Mouse (Mus musculus): ENCODE results near the gene Rin1. TPM values are rescaled to one million over a fixed set of nuclear protein-coding genes. Genes with fewer than 3 reads are reported as not detected.

Rin1 gene
- polyA plus RNA-seq, 1 experiment from 2014 or later = 4.5 TPM

DNA sequence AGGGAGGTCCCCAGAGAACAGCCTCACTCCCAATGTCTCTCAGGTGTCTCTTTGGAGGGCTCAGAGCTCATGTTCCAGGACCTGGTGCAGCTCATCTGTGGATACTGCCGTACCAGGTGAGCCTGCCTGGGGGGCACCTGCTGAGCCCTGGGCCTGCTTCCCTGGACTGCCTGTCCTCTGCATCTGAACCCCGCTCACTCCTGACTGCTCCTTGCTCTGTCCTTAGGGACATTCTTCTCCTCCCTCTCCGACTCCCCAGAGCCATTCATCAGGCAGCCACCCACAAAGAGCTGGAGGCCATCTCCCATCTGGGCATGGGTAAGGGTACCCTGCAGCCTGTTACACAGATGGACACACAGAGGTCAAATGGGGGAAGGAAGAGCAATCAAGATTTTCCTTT lies 1.2 kb downstream of the Rin1 start:
- Histone ChIP-seq H3K36me3 (ENCODE audit: control insufficient read depth, insufficient read depth, low read length) (0 out of 2 replicates have a peak, but pooled peaks cover 3% of the 10 kb centered on the region), H3K4me2 (ENCODE audit: low read depth, low read length) (peak overlapping the region; percentile 58), H3K9ac (ENCODE audit: low read length) (peak overlapping the region; percentile 64), H3K27me3 (ENCODE audit: control insufficient read depth, insufficient read depth, low read length) (peaks cover 10% of the 10 kb centered on the region), H3K4me1 (ENCODE audit: control insufficient read depth, insufficient read depth, low read length) (peaks cover 22% of the 10 kb centered on the region), H3K4me3 (replicated peaks; ENCODE audit: low read length) (peak overlapping the region; percentile 45), H3K9me3 (replicated peaks; ENCODE audit: control insufficient read depth, low read length) (no peaks in the 10 kb centered on the region), H3K27ac (ENCODE audit: low read length) (no peak overlapping the region)
- 62% methylated on average over 3 of the region's 3 CpGs for WGBS
- ATAC-seq (ENCODE audit: insufficient read depth, low FRiP score) = no peak

DNA sequence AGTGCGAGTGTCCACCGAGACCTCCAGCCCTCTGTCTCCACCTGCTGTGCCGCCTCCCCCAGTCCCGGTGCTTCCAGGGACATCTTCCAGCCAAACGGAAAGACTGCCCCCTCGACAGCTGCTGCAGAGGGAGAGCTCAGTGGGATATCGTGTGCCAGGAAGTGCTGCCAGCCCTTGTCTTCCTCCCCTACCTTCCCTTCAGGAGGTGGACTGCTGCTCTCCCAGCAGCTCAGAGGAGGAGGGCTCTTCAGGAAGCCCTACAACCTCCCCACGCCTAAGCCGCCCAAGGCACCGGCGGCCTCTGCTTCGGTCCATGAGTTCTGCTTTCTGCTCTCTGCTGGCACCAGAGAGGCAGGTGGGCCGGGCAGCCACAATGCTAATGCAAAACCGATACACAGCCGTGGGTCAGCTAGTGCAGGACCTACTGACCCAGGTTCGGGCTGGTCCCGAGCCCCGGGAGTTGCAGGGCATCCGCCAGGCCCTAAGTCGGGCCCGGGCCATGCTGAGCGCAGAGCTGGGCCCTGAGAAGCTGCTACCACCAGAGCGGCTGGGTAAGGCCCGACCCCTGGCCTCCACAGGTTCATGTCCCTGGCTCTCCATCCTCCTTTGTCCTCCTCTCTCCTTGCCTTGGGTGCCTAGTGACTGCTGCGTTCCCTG lies 2.0 kb downstream of the Rin1 start:
- Histone ChIP-seq H3K27me3 (ENCODE audit: control insufficient read depth, insufficient read depth, low read length) (peaks cover 10% of the 10 kb centered on the region), H3K9ac (ENCODE audit: low read length) (peak overlapping the region; percentile 46), H3K36me3 (ENCODE audit: control insufficient read depth, insufficient read depth, low read length) (0 out of 2 replicates have a peak, but pooled peaks cover 3% of the 10 kb centered on the region), H3K27ac (ENCODE audit: low read length) (no peak overlapping the region), H3K4me3 (replicated peaks; ENCODE audit: low read length) (no peak overlapping the region), H3K4me2 (ENCODE audit: low read depth, low read length) (no peak overlapping the region), H3K4me1 (ENCODE audit: control insufficient read depth, insufficient read depth, low read length) (peaks cover 24% of the 10 kb centered on the region), H3K9me3 (replicated peaks; ENCODE audit: control insufficient read depth, low read length) (no peaks in the 10 kb centered on the region)
- WGBS = 47% methylated on average over 25 of the region's 25 CpGs
- ATAC-seq (ENCODE audit: insufficient read depth, low FRiP score) = no peak

DNA sequence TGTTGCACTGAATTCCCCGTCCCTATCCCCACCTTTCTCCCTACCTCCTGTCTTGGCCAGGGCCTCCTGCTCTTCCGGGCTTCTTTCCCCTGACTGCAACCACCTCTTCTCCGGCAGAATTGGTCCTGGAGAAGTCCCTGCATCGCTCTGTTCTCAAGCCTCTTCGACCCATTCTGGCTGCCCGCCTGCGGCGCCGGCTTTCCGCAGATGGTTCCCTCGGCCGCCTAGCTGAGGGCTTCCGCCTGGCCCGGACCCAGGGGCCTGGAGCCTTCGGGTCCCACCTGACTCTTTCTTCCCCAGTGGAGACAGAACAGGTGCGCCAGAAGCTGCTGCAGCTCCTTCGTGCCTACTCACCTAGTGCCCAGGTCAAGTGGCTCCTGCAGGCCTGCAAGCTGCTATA lies 2.6 kb downstream of the Rin1 start:
- no peaks in the 10 kb centered on the region for H3K9me3 ChIP-seq (replicated peaks; ENCODE audit: control insufficient read depth, low read length)
- H3K27ac ChIP-seq (ENCODE audit: low read length) = no peak overlapping the region
- H3K36me3 ChIP-seq (ENCODE audit: control insufficient read depth, insufficient read depth, low read length) = no peaks in the 10 kb centered on the region
- no peak overlapping the region for H3K4me3 ChIP-seq (replicated peaks; ENCODE audit: low read length)
- H3K9ac ChIP-seq (ENCODE audit: low read length) = no peak overlapping the region
- H3K27me3 ChIP-seq (ENCODE audit: control insufficient read depth, insufficient read depth, low read length) = peaks cover 10% of the 10 kb centered on the region
- no peak overlapping the region for H3K4me2 ChIP-seq (ENCODE audit: low read depth, low read length)
- WGBS = 64% methylated on average over 17 of the region's 17 CpGs
- peaks cover 27% of the 10 kb centered on the region for H3K4me1 ChIP-seq (ENCODE audit: control insufficient read depth, insufficient read depth, low read length)
- ATAC-seq (ENCODE audit: insufficient read depth, low FRiP score) = no peak

DNA sequence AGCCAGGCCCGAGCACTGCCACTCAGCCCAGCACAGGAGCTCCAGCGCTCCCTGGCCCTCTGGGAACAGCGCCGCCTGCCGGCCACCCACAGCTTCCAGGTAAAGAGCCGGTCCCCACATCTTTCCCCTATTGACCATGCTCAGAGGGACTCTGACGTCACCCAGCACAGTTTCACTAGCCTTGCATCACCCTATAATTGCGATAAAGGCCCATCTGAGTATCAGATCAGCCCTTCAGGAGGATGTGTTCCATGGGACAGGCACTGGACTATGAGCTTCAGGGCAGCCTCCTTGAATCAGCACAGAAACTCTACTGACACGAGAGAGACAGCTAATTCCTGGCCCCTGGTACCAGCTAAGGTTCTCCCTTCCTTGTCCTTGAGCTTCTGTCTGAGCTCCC lies 3.6 kb downstream of the Rin1 start:
- H3K9me3 ChIP-seq (replicated peaks; ENCODE audit: control insufficient read depth, low read length) = no peaks in the 10 kb centered on the region
- peaks cover 37% of the 10 kb centered on the region for H3K4me1 ChIP-seq (ENCODE audit: control insufficient read depth, insufficient read depth, low read length)
- H3K36me3 ChIP-seq (ENCODE audit: control insufficient read depth, insufficient read depth, low read length) = no peaks in the 10 kb centered on the region
- 20% methylated on average over 9 of the region's 9 CpGs for WGBS
- H3K9ac ChIP-seq (ENCODE audit: low read length) = no peak overlapping the region
- H3K27ac ChIP-seq (ENCODE audit: low read length) = no peak overlapping the region
- peaks cover 10% of the 10 kb centered on the region for H3K27me3 ChIP-seq (ENCODE audit: control insufficient read depth, insufficient read depth, low read length)
- H3K4me2 ChIP-seq (ENCODE audit: low read depth, low read length) = no peak overlapping the region
- H3K4me3 ChIP-seq (replicated peaks; ENCODE audit: low read length) = no peak overlapping the region
- ATAC-seq (ENCODE audit: insufficient read depth, low FRiP score) = no peak

DNA sequence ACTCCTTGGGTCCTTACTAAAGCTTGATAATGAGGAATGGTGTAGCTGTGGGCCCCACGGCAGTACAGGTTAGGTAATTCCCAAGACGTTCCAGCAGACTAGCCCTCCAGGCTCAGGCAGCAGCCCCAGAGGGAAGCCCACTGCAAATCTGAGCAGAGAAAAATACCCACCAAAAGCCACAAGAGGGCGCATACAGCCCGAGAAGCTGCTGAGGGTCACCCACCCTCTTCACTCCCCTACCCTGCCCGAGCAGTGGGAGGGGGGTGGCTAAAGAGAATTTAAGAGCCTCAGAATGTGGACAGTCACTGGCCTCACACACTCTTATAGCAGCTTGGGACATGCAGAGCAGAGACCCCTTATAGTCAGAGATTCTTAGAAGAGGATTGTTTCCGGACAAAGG lies 6.0 kb downstream of the Rin1 start:
- Histone ChIP-seq H3K4me1 (ENCODE audit: control insufficient read depth, insufficient read depth, low read length) (peaks cover 40% of the 10 kb centered on the region), H3K9ac (ENCODE audit: low read length) (peak overlapping the region; percentile 20; the same call in 1 of the 2 replicates), H3K36me3 (ENCODE audit: control insufficient read depth, insufficient read depth, low read length) (no peaks in the 10 kb centered on the region), H3K4me2 (ENCODE audit: low read depth, low read length) (no peak overlapping the region), H3K27me3 (ENCODE audit: control insufficient read depth, insufficient read depth, low read length) (peaks cover 9% of the 10 kb centered on the region), H3K9me3 (replicated peaks; ENCODE audit: control insufficient read depth, low read length) (no peaks in the 10 kb centered on the region), H3K27ac (ENCODE audit: low read length) (no peak overlapping the region; the same call in 1 of the 2 replicates), H3K4me3 (replicated peaks; ENCODE audit: low read length) (no peak overlapping the region)
- WGBS = 15% methylated on average over 6 of the region's 6 CpGs
- no peak for ATAC-seq (ENCODE audit: insufficient read depth, low FRiP score)

DNA sequence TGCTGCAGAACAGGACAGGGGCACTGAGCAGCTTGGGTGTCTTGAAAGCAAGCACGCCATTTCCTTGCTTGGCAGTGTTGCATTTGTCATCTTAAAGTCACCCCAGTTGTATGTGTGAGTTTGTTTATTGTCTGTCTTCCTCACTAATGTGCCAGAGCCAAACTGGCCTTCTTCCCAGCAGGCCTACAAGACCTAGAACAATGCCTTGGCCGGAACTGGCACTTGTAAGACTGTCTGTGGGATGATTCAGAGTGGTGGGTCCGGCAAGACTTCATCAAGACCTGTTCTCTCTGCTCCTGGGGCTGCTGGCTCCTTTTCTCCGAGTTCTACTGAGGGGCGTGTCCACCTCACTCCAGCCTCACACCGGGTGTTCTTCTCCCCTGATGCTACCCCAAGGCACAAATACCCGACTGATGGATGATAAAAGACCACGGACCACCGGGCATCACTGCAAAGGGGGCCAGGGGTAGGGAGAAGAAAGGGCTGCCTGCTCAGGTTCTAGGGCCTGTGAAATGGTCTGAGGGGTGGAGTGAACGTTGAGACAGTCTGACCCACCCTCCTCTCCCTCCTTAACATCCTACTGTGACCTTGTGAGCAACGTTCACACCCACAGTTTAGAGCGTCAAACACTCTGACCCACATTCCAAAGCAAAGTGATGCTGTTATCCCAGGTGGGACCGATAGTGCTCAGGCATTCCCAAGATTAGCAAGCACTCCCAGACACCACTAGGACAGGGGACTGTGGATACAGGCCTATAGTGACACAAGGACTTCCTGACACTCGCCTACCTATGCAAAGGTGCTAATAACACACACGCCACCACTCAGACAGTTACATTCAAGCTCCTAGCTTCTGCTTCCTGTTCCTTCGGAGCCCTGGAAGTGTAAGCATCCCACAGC lies 7.8 kb downstream of the Rin1 start:
- Histone ChIP-seq H3K4me3 (replicated peaks; ENCODE audit: low read length) (no peak overlapping the region), H3K9ac (ENCODE audit: low read length) (peak overlapping the region; percentile 32), H3K9me3 (replicated peaks; ENCODE audit: control insufficient read depth, low read length) (no peaks in the 10 kb centered on the region), H3K27ac (ENCODE audit: low read length) (peak overlapping the region; percentile 56), H3K4me1 (ENCODE audit: control insufficient read depth, insufficient read depth, low read length) (peaks cover 40% of the 10 kb centered on the region), H3K27me3 (ENCODE audit: control insufficient read depth, insufficient read depth, low read length) (no peaks in the 10 kb centered on the region), H3K4me2 (ENCODE audit: low read depth, low read length) (0 out of 2 replicates have a peak overlapping the region, but pooled peaks have one; percentile 10), H3K36me3 (ENCODE audit: control insufficient read depth, insufficient read depth, low read length) (no peaks in the 10 kb centered on the region)
- ATAC-seq (ENCODE audit: insufficient read depth, low FRiP score) = no peak
- 25% methylated on average over 16 of the region's 16 CpGs for WGBS

DNA sequence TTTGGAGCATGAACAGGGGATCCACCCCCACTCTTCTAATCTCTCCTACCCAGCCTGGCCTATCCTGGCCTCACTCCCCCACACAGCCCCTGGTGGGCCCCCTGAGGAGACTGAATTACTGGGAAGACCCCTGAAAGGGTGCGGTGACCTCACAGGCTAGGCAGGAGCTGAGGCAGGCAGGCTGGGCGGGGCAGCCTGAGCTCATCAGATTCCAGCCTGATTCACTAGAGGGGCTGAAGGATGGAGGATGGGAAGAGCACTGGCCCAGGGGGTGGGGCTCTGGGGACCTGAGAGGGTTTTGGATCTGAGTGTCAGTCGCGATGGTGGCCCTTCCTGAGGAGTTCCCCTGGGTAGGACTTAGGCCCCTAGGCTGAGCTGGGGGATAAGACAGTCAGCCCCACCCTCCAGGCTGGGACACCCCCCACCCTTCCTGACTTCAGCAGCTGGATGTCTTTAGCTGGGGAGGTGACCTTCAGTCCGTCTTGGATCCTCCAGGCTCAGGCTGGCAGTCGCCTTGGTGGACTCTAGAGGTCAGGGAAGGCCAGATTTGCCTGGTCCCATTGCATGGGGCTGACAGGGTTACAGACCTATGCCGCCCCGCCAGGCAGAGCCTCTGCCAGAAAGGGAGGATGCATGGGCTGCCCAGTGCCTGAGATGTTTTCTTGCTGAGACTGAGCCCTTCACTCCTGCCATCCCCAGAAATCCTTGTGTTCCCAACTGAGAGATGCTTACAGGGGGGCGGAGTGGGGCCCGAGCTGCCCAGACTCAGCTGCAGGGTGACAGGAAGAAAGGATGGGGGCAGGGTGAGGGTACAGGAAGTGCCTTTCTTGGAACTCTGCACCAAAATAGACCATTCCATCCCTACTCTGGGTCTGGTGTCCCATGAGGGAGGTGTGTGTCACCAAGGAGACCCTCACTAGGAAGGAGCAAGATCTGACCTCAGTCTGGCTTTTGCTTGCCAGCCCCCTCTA lies 8.8 kb downstream of the Rin1 start:
- WGBS = 15% methylated on average over 10 of the region's 10 CpGs
- peak; percentile 39 for ATAC-seq (ENCODE audit: insufficient read depth, low FRiP score)
- Histone ChIP-seq H3K4me2 (ENCODE audit: low read depth, low read length) (peak overlapping the region; percentile 23; the same call in 1 of the 2 replicates), H3K27ac (ENCODE audit: low read length) (peak overlapping the region; percentile 56), H3K27me3 (ENCODE audit: control insufficient read depth, insufficient read depth, low read length) (no peaks in the 10 kb centered on the region), H3K9me3 (replicated peaks; ENCODE audit: control insufficient read depth, low read length) (no peaks in the 10 kb centered on the region), H3K4me1 (ENCODE audit: control insufficient read depth, insufficient read depth, low read length) (peaks cover 40% of the 10 kb centered on the region), H3K36me3 (ENCODE audit: control insufficient read depth, insufficient read depth, low read length) (no peaks in the 10 kb centered on the region), H3K4me3 (replicated peaks; ENCODE audit: low read length) (no peak overlapping the region), H3K9ac (ENCODE audit: low read length) (peak overlapping the region; percentile 32)

DNA sequence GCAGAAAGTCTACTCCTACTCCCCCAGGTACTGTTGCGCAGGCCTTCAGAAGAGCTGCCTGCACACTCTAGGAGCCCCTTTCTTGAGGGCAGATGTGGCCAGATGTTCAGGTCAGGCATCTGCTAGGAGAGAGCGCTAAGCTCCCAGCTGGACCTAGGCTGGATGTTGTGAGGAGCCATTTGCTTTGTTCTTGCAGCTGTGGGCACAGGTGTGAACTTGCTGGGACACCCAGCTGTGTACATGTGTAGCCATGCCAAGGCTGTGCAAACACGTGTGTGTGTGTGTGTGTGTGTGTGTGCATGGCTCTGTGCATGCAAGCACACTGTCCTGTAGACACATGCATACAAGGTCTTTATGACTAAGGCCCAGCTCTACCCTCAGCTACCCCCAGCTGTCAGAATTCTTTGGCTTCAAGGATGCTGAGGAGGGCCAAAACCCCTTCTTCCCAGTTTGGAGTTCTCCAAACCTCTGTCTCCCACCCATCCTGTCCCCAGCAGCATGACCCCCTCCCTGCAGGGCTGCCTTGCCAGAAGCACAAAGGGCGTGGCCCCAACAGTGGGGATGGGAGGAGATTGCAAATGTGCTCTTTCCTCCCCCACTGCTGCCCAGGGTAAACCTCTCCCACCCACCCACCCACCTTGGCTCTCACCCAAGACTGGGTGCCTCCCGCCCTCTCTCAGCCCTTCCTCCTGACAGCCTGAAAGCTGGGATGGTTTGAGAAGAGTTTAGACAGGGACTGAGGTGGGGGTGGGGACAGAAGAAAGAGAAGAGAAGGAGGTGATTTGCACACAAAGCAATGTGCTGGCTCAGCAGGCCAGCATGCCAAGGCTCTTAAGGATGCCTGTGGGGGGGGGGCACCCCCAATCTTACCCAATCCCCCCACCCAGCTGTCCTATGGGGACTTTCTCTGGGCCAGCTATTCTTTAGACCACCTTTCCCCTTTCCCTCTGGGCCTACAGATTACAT lies 10.4 kb downstream of the Rin1 start:
- 30% methylated on average over 5 of the region's 5 CpGs for WGBS
- ATAC-seq (ENCODE audit: insufficient read depth, low FRiP score) = peak; percentile 45
- H3K4me2 ChIP-seq (ENCODE audit: low read depth, low read length) = no peak overlapping the region
- H3K27me3 ChIP-seq (ENCODE audit: control insufficient read depth, insufficient read depth, low read length) = no peaks in the 10 kb centered on the region
- no peaks in the 10 kb centered on the region for H3K9me3 ChIP-seq (replicated peaks; ENCODE audit: control insufficient read depth, low read length)
- H3K9ac ChIP-seq (ENCODE audit: low read length) = peak overlapping the region; percentile 40
- peak overlapping the region; percentile 56 for H3K27ac ChIP-seq (ENCODE audit: low read length)
- H3K4me3 ChIP-seq (replicated peaks; ENCODE audit: low read length) = no peak overlapping the region
- peaks cover 48% of the 10 kb centered on the region for H3K4me1 ChIP-seq (ENCODE audit: control insufficient read depth, insufficient read depth, low read length)
- no peaks in the 10 kb centered on the region for H3K36me3 ChIP-seq (ENCODE audit: control insufficient read depth, insufficient read depth, low read length)
